ENCODE assay signal across 14 mouse cellular contexts in the genomic region with DNA sequence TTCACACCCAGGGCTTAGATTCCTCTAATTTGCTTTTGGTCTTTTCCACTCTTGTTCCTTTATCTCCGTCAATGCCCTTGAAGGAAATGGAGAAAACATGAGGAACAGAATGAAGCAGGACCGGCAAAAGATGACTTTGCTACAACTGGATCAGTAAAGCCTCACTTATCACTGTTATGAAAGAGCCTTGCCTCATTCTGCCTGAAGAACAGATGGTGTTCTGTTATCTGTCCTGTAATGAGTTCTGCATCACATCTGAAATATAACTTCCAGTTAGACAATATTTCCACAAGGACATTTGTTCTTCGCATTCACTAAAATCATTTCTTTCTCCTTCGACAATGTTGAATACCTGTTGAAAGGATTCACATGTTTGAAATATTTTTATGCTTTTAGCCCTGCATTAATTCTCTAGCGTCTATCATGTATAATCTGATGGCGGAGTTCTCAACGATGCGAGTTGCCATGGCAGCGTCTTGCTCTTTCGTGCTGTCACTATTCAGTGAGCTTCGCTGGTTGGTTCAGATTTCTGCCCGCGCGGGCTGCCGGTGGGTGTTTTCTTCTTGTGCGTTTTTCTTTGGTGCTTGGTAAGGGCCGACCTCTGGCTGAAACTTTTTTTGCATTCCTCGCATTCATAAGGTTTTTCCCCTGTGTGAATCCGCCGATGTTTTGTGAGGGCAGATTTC. TPM values are rescaled to one million over a fixed set of nuclear protein-coding genes. Genes with fewer than 3 reads are reported as not detected.
"Had no signal": no experiment of that assay in that cellular context is flagged by ENCODE, and none has a peak within 500 bp of the region (broad histone marks: within the 10 kb centered on the region; RNA-seq: fewer than 3 reads in every experiment).

No protein-coding gene starts in this region.

- ATAC-seq: intestine, embryonic 15.5 days; midbrain, embryonic 16.5 days had no signal

- DNase-seq: kidney, adult 18-20 months; kidney, postnatal 10 days; kidney, postnatal 4 days; liver; lung, adult 18-20 months; thymus, postnatal 4 days had no signal

- H3K36me3 ChIP-seq: intestine, embryonic 15.5 days; limb, embryonic 12.5 days; stomach, embryonic 15.5 days had no signal

- H3K27me3 ChIP-seq: intestine, embryonic 15.5 days; stomach, embryonic 15.5 days had no signal

- H3K4me1 ChIP-seq: intestine, embryonic 15.5 days; limb, embryonic 12.5 days; midbrain, embryonic 12.5 days; stomach, embryonic 15.5 days had no signal

- H3K4me2 ChIP-seq: intestine, embryonic 15.5 days; limb, embryonic 12.5 days; midbrain, embryonic 12.5 days; stomach, embryonic 15.5 days had no signal

- H3K4me3 ChIP-seq: intestine, embryonic 15.5 days; limb, embryonic 12.5 days; midbrain, embryonic 12.5 days; stomach, embryonic 15.5 days had no signal

- H3K9ac ChIP-seq: intestine, embryonic 15.5 days; limb, embryonic 12.5 days; liver, embryonic 14.5 days; midbrain, embryonic 12.5 days; stomach, embryonic 15.5 days had no signal

- H3K27ac ChIP-seq: intestine, embryonic 15.5 days; limb, embryonic 12.5 days; liver, embryonic 14.5 days; midbrain, embryonic 12.5 days; stomach, embryonic 15.5 days had no signal

- H3K9me3 ChIP-seq: stomach, embryonic 15.5 days had no signal

RNA-seq across cellular contexts. Expression of a gene that starts 16.6 kb away (rescaled TPM):
- total RNA-seq: megakaryocyte-erythroid progenitor cell, adult 5-6 weeks had no signal

RNA-seq across cellular contexts. Expression of a gene that starts 36.1 kb away (rescaled TPM):
- total RNA-seq: megakaryocyte-erythroid progenitor cell, adult 5-6 weeks had no signal

RNA-seq across cellular contexts. Expression of a gene that starts 48.2 kb away (rescaled TPM):
- total RNA-seq: megakaryocyte-erythroid progenitor cell, adult 5-6 weeks had no signal
- polyA plus RNA-seq: limb, embryonic 12.5 days; neural tube, embryonic 14.5 days had no signal
